Mouse (Mus musculus): Measurements from ENCODE around the gene Ssc5d. TPM values are rescaled to one million over a fixed set of nuclear protein-coding genes. Genes with fewer than 3 reads are reported as not detected.

Gene Ssc5d
- total RNA-seq, 4 experiments from 2014 or later = 1.4 to 2.5 (median 1.9) TPM

DNA sequence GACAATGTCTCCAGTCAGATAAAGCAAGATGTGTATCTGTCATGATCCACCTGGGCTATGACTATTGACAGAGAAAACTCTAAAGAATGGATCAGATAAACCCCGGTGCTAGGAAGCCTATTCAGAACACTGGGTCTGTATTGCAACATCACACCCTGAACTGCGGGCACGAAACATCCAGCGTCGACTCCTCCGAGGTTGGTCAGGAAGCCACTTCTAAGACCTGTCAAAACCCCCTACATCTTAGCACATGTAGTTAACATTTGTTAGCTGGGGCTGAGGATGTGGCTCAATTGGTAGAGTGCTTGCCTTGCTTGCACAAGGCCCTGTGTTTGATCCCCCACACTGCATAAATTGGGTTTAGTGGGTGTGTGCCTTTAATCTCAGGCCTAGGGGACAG is 22.8 kb downstream of the Ssc5d start:
- no peak for DNase-seq (ENCODE audit: low spot score)

DNA sequence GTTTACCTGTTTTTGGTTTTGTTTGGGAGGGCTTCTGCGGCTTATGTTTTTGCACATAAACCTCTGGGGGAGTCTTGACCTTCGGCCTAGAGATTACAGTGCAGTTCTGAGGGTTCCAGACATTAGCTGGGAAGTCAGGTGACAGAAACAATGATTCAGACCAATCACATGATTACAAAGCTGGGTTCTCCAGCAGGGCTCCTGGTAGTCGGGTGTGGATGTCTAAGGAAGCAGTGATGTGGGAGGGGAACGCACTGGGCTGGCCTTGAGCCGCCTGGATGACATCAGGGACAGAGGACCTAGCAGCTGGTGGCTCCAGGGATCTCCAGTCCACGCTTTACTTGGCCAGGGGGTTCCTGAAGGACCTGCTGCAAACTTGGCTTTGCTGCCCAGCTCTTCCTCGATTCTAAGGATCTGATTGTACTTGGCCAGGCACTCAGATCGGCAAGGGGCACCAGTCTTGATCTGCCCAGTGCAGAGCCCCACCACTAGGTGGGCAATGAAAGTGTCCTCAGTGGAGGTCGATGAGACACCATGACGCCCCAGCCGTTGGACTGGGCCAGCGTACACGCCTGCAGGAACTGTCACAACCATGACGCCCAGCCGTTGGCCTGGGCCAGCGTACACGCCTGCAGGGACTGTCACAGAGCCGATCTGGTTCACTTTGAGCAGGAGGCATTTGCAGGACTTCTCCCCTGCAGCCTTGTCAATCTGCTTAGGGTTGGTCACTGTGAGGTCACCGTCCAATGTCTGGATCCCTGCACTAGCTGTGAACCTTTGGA is 25.2 kb downstream of the Ssc5d start:
- peak; percentile 32 for DNase-seq (ENCODE audit: low spot score)

DNA sequence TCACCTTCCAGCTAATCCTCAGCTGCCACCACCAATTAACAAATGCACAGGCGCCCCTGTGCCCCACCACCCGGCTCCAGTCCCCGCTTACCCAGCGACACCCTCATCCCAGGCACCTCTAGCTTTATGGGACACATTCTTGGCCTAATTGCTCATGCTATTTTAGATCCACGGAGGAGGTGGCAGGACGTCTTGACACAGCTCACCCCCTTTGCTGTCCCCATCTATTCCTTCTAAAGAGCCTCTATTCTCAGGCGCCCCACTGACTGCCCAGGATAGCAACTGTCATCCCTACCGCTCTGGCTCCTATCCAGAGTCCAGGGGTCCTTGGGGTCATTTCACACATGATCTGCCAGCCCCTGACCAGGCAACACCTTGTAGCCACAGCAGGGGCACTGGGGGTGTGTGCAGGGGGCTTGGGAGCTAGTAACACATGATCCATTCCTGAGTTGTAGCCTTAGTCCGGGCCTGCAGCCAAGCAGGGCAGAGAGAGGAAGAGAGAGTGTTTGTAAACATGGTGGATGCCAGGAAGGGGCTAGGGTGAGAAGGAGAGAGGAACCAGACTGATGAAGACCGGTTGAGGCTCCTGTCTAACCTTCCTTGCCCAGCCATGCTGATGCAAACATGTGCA is 28.3 kb downstream of the Ssc5d start:
- DNase-seq (ENCODE audit: low spot score) = no peak

DNA sequence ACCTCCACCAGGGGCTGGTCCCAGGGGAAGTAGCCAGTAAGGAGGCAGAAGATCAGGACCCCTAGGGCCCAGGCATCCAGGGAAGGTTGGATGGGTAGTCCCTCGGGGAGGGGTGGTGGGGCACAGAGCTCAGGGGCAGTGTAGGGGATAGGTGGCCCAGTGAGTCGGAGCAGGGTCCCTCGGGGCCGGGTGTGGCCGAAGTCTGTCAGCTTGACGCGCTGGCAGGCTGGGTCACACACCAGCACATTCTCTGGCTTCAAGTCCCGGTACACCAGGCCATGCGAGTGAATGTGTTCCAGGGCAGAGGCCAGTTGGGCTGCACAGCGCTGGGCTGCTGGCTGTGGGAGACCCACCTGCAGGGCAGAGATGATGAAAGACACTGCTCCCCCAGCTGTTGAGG is 31.8 kb downstream of the Ssc5d start:
- no peak for DNase-seq (ENCODE audit: low spot score)

DNA sequence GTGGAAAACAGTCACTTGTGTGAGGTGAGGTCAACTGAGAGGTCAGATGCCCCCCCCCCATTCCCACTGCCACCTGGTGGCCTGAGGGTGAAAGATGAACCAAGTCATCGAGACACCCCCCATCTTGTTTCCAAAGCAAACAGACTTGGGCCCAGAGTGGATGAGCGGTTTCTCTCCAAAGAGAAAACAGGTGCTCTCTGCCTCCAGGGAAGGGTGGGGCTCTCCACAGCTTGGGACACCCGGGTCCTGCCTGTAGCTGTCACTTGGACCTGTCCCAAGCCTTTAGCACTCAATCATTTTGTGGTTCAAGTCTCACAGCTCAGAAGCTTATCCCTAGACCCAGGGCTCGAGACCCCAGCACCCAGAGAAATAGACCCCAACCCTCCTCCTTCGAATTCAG is 37.9 kb downstream of the Ssc5d start:
- no peak for DNase-seq (ENCODE audit: low spot score)

DNA sequence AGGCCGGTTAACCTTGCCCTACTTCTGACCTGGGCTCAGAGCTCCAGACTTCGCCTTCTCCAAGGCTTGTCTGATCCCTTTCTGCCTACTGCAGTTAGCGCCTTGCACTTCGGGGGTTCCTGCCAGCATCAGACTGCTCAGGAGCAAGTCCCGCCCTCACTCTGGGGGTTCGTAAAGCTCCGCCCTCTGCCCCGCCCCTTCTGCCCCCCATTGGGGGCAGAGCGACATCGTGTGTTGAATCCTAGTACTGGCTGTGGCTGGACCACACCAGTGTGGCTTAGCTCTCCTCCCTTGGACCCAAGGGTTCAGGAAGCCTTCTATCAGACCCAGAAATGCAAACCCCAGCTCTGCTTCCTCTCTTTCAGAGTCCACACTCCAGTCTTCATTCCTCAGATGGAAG is 38.7 kb downstream of the Ssc5d start, which contains the start of gene Sbk2:
Sbk2 (minus strand) TSS at position 135 of the 400 bp plus-strand sequence.
- DNase-seq (ENCODE audit: low spot score) = peak; percentile 79

DNA sequence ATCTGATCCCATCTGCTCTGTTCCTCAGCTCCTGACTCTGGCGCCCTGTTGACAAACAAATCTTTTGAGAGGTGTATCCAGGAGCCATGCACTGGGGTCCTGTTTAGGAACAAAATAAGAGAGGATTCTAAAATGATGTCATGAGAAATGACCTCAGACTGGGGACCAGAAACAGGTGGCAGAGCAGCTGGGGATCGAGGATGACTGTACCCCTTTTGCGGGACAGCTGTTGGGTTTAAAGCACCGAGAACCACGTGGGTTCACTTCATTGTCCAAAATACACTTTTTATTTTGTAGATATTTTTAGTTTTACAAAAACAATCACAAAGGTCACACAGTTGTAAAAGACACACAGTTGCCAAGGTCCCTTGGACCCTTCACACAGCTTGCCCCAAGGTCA is 39.4 kb downstream of the Ssc5d start:
- DNase-seq (ENCODE audit: low spot score) = no peak

DNA sequence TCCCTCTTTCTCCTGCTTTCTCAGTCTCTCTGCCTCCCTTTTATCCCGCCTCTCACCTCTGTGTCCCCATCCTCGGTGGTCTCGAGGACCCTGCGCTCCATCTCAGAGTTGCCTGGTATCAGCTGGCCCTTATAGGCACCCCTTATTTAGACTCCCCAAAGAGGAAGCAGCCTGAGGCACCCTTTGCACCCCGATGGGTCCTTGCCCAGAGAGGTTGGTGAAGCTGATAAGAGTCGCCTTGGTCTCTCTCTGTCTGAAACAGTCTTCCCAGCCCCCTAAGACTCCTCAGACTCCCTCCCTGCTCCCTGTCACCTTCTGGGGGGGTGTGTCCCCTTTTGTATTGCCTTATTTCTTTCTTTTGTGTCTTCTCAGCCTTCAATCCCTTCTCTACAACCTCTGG is 45.5 kb downstream of the Ssc5d start, which contains the start of gene Sbk3:
Sbk3 (minus strand) TSS at position 101 of the 400 bp plus-strand sequence.
- DNase-seq (ENCODE audit: low spot score) = no peak

DNA sequence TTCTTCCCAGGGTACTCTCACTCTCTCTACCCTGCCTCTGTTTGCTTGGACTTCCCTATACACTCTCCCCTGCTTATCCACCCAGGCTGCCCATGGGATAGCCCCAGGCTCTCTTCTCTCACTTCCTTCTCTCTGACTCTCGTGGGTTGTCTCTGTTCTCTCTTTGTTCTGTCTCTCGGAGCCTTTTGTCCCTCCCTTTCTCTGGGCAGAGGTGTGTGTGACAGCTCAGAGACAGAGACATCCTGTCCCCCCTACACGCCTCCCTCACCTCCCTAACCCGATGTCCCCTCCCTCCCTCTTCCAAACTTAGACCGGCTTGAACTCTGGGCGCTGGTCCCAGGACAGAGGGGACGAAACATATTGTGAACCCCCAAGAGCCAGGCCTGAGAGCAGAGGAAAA is 46.1 kb downstream of the Ssc5d start:
- DNase-seq (ENCODE audit: low spot score) = peak; percentile 22

DNA sequence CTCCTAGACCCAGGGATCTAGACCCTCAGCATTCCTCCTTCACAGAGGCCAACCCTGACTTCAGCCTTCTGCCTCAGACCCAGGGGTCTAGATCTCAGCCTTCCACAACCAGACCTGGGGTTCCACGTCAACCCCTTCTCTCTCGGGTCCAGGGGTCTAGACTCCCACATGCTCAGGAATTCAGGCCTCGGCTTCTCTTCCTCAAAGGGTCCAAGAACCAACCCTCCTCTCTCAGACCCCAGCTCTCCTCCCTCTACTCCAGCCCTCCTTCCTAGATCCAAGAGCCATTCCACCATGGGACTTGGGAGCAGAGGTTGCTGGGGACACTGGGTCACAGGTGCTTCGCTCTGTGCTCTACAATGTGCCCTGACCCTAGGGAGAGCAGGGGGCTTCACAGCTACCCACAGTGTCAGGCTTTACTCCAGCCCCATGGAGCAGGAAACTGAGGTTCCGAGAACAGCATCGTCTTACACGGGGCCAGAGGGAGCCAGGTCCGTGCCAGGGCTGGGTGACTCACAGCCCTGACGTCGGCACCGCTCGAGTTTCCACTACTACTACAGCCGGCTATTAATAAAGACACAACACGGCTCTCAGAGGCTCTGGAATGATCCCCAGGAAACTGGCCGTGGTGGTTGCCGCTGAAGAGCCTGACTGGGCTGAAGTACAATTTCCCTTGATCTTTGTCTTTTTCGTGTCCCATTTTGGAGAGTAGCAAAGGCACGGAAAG is 46.9 kb downstream of the Ssc5d start:
- peak; percentile 71 for DNase-seq (ENCODE audit: low spot score)

DNA sequence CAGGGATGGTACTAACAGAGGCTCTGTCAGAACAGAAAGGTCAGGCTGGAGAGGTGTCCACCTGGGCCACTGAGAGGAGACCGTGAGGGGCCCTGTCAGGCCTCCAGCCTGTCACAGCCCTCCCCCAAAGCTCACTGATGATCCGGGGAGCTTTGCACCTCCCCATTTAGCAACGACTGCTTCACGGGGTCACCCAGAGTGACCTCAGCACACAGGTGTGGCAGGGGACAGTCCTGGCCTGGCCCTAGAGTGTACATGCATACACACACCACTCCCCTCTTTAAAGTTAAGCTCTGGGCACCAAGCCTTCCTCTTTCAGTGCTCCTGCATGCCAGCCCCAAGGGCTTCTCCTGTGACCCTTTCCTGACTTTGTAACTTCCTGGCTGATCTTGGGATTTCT is 49.9 kb downstream of the Ssc5d start:
- DNase-seq (ENCODE audit: low spot score) = no peak

DNA sequence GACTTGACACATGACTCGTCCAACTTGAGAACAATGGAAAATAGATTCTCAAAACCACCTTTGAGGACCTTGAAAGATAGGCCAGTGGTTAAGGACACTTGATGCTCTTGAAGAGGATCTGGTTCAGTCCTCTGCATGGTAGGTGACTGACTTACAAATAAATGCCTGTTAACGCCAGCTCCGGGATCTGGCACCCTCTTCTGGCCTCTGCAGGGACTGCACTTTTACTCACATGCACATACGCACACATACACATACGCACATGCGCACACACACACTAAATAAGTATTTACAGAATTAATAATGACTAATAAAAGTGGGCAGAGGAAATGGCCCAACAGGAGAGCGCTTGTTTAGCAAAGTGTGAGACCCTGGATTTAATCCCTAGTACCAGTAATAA is 51.2 kb downstream of the Ssc5d start:
- DNase-seq (ENCODE audit: low spot score) = no peak

DNA sequence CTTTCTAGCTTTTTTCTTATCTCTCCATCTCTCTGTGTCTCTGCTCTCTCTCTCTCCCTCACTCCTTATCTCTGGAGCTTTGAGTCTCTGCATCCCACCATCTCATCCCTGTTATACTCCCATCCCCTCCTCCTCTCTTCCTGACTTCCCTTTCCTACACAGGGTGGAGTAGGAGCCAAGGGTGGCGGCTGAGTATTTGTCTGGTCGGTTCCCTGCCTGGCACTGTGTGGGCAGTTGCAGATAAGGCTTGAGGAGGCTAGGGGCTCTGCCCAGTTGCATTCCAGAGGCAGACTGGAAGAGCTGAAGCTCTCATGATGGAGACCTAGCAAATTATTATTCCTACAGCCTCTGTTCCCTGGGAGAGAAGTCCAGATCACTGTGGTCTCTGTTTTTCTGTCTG is 62.7 kb downstream of the Ssc5d start:
- no peak for DNase-seq (ENCODE audit: low spot score)

DNA sequence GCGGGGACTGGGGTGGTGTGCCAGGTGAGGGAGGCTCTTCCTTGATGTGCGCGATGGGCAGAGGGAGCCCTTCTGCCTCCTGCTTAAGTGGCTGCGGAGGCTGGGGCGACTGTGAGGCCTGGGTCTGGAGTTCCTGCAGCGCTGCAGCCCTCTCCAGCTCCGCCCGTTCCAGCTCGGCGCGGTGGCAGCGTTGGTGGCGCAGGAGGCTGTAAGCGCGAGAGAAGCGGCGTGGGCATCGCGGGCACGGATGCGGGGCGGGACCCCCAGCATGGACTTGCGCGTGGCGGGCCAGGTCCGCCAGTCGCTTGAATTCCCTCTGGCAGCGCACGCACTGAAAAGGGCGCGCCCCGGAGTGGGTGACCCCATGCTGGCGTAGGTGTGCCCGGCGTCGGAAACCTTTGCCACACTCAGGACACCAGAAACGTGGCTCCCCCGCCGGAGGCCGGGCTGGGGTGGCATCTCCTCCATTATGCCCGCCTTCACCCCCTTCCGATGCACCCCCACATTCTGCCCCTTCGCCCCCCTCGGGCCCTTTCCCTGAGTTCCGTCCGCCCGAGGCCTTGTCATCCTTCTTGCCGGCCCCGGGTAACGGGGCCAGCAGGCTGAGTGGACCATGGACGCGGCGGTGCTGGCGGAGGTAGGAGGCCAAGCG is 67.9 kb downstream of the Ssc5d start:
- DNase-seq (ENCODE audit: low spot score) = no peak

DNA sequence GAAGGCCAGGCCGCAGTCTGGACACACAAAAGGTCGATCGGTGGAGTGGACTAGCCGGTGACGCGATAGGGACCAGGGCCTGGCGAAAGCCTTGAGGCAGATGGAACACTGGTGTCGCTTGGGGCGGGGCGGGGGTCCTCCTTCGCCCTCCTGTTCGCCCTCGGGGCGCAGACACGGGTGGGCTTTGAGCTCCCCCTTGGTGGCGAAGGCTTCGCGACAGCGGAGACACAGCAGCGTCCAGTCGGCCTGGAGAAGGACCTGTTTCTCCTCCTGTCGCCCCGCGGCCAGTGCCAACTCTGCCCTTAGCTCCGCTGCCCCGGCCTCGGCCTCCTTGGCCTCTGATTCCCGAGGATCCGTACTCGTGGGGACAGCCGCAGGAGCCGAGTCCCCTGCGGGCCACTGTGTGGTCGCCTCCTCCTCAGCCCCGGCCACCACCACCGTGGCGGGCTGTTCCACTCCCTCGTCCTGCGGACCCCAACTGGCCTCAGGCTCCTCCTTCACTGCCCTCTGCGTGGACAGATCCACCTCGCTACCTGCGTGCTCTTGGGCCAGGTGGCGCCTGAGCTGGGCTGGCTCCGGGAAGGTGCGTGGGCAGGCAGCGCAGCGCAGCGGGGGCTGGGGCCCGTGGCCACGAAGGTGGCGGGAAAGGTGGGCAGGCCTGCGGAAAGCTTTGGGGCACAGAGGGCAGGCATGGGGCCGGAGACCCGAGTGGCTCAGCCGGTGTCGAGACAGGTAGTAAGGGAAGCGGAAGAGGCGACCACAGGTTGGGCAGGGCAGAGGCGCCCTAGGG is 68.6 kb downstream of the Ssc5d start:
- DNase-seq (ENCODE audit: low spot score) = no peak

Other genes with a start within 250 kb of the Ssc5d start
- gene Hspbp1, start 240.7 kb upstream of the Ssc5d start, total RNA-seq (2022) = 10 to 100 TPM; 28.4 to 36.3 (median 33.5) TPM
- gene Brsk1, start 235.2 kb upstream of the Ssc5d start, total RNA-seq (2022) = 1 to 10 TPM in 2 of 4 experiments, under 1 TPM in 2; 0.57 to 1.2 (median 0.98) TPM
- under 1 TPM in 3 of 4 experiments, not detected in 1; 0.12 to 0.24 (median 0.17) TPM for gene Tmem150b, start 200.5 kb upstream of the Ssc5d start, total RNA-seq (2022)
- gene Kmt5c, start 185.7 kb upstream of the Ssc5d start, total RNA-seq (2022) = 10 to 100 TPM in 2 of 4 experiments, 1 to 10 TPM in 2; 7.5 to 10.8 (median 9.7) TPM
- 1 to 10 TPM; 1.8 to 3.8 (median 2.8) TPM for gene Cox6b2, start 172.7 kb upstream of the Ssc5d start, total RNA-seq (2022)
- not detected for gene Fam71e2, start 154.5 kb upstream of the Ssc5d start, total RNA-seq (2022)
- under 1 TPM in 1 of 4 experiments, not detected in 3; 0.19 TPM for gene Il11, start 142.9 kb upstream of the Ssc5d start, total RNA-seq (2022)
- gene Tmem190, start 142.8 kb upstream of the Ssc5d start, total RNA-seq (2022) = not detected
- 1 to 10 TPM; 2.2 to 5.5 (median 5.0) TPM for gene Tmem238, start 136.1 kb upstream of the Ssc5d start, total RNA-seq (2022)
- 100 to 1,000 TPM; 453 to 560 (median 508) TPM for gene Rpl28, start 132.9 kb upstream of the Ssc5d start, total RNA-seq (2022)
- 100 to 1,000 TPM in 1 of 4 experiments, 10 to 100 TPM in 3; 76.2 to 103 (median 88.7) TPM for gene Ube2s, start 113.2 kb upstream of the Ssc5d start, total RNA-seq (2022)
- under 1 TPM in 3 of 4 experiments, not detected in 1; 0.09 to 0.56 (median 0.25) TPM for gene Shisa7, start 81.1 kb upstream of the Ssc5d start, total RNA-seq (2022)
- gene Isoc2b, start 55.5 kb upstream of the Ssc5d start, total RNA-seq (2022) = 1 to 10 TPM; 5.3 to 6.1 (median 6.0) TPM
- gene Isoc2a, start 48.6 kb upstream of the Ssc5d start, total RNA-seq (2022) = 10 to 100 TPM; 52.2 to 62.9 (median 54.4) TPM
- gene Gm36210, start 19.3 kb upstream of the Ssc5d start, total RNA-seq (2022) = under 1 TPM in 2 of 4 experiments, not detected in 2; 0.22 to 0.43 TPM
- 1 to 10 TPM; 6.4 to 8.4 (median 7.5) TPM for gene Zfp628, start 10.6 kb upstream of the Ssc5d start, total RNA-seq (2022)
- gene Nat14, start 3.8 kb upstream of the Ssc5d start, total RNA-seq (2022) = 1 to 10 TPM; 4.7 to 6.7 (median 5.3) TPM
- 10 to 100 TPM; 27.3 to 40.6 (median 33.1) TPM for gene Sbk2, start 38.6 kb downstream of the Ssc5d start, total RNA-seq (2022)
- gene Sbk3, start 45.4 kb downstream of the Ssc5d start, total RNA-seq (2022) = 10 to 100 TPM; 28.3 to 70.4 (median 46.3) TPM
- 10 to 100 TPM in 3 of 4 experiments, 1 to 10 TPM in 1; 9.7 to 19.8 (median 11.8) TPM for gene Zfp579, start 70.4 kb downstream of the Ssc5d start, total RNA-seq (2022)
- gene Zfp524, start 88.6 kb downstream of the Ssc5d start, total RNA-seq (2022) = 10 to 100 TPM in 2 of 4 experiments, 1 to 10 TPM in 2; 7.2 to 12.1 (median 9.5) TPM
- gene Fiz1, start 88.9 kb downstream of the Ssc5d start, total RNA-seq (2022) = 10 to 100 TPM; 15.2 to 25.9 (median 17.5) TPM
- not detected for gene Gm44973, start 89.7 kb downstream of the Ssc5d start, total RNA-seq (2022)
- gene Zfp865, start 94.6 kb downstream of the Ssc5d start, total RNA-seq (2022) = 10 to 100 TPM; 11.5 to 13.3 (median 12.8) TPM
- gene Ccdc106, start 94.8 kb downstream of the Ssc5d start, total RNA-seq (2022) = under 1 TPM in 1 of 4 experiments, not detected in 3; 0.22 TPM
- gene 4632433K11Rik, start 108.3 kb downstream of the Ssc5d start, total RNA-seq (2022) = under 1 TPM in 1 of 4 experiments, not detected in 3; 0.37 TPM
- gene Zfp784, start 112.7 kb downstream of the Ssc5d start, total RNA-seq (2022) = 1 to 10 TPM; 4.9 to 7.4 (median 6.0) TPM
- gene Zfp580, start 125.8 kb downstream of the Ssc5d start, total RNA-seq (2022) = 1 to 10 TPM; 3.2 to 4.4 (median 4.0) TPM
- 10 to 100 TPM; 61.7 to 69.8 (median 64.9) TPM for gene U2af2, start 136.4 kb downstream of the Ssc5d start, total RNA-seq (2022)
- 100 to 1,000 TPM; 164 to 192 (median 185) TPM for gene Epn1, start 154.4 kb downstream of the Ssc5d start, total RNA-seq (2022)
- gene Rfpl4, start 191.2 kb downstream of the Ssc5d start, total RNA-seq (2022) = not detected
- 1 to 10 TPM; 7.4 to 9.7 (median 8.9) TPM for gene Rasl2-9, start 200.2 kb downstream of the Ssc5d start, total RNA-seq (2022)
- gene Vmn1r55, start 223.9 kb downstream of the Ssc5d start, total RNA-seq (2022) = not detected

Measured in heart, adult 8-10 months (tissue).